In the genomic region with DNA sequence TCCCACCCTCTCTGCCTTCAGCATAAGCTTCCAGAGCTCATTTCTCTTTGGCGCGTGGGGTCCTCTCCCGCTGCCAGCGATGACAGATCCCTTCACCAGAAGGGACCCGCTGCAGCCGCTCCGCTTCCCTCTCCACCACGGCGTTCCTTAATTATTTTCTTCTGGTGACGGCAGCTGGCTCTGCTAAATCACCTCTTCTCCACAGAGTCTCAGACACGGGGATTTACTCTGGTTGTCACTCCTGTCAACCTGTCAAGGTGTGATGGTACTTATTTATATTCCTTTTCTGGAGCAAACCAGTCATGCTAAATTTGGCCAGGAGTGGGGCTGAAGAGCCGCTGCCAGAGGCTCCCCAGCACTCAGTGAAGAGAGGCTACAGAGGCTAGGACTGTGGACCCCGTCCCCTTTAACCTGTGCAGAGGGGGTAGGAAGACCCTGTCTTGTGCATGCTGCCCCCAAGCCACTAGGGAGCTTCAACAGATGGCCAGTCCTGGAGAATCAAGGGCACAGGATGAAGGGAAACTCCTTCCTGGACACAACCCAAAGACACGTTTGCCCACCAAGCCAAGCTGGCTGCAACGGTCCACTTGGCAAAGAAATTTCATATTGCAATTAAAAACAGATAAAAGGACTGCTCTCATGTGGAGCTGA, we compare ENCODE assay signal across 19 mouse cellular contexts. TPM values are rescaled to one million over a fixed set of nuclear protein-coding genes. Genes with fewer than 3 reads are reported as not detected.
DNase-seq lines count a peak whose midpoint lies in the region; ATAC-seq and TF ChIP-seq lines count a peak whose summit lies in the region.
"Had no signal": no experiment of that assay in that cellular context is flagged by ENCODE, and none has a peak within 500 bp of the region (broad histone marks: within the 10 kb centered on the region; RNA-seq: fewer than 3 reads in every experiment).

No protein-coding gene starts in this region.

- H3K9ac ChIP-seq in forebrain, embryonic 12.5 days, result no peak overlapping the region
- H3K9ac ChIP-seq in forebrain, embryonic 11.5 days (ENCODE audit: low read length), result no peak overlapping the region
- no peak overlapping the region for H3K9ac ChIP-seq in forebrain, embryonic 14.5 days (ENCODE audit: low read length)
- H3K9ac ChIP-seq in hindbrain, postnatal 0 days (replicated peaks; ENCODE audit: low read length), result no peak overlapping the region
- H3K9ac ChIP-seq: embryonic facial prominence, embryonic 13.5 days; heart, embryonic 12.5 days; liver, postnatal 0 days had no signal

- TF ChIP-seq CTCF in hindbrain, postnatal 0 days (IDR thresholded peaks at IDR 0.05; ENCODE audit: low read depth), result peak; percentile 62

- WGBS in forebrain, embryonic 12.5 days, result 64% methylated on average over 15 of the region's 15 CpGs
- 72% methylated on average over 15 of the region's 15 CpGs for WGBS in forebrain, embryonic 11.5 days
- 43% methylated on average over 15 of the region's 15 CpGs for WGBS in forebrain, embryonic 14.5 days
- 26% methylated on average over 15 of the region's 15 CpGs for whole genome bisulfite sequencing in hindbrain, postnatal 0 days

- H3K9me3 ChIP-seq in forebrain, embryonic 12.5 days, result no peaks in the 10 kb centered on the region
- no peaks in the 10 kb centered on the region for H3K9me3 ChIP-seq in forebrain, embryonic 11.5 days (ENCODE audit: control insufficient read depth, low read length)
- H3K9me3 ChIP-seq in forebrain, embryonic 14.5 days (replicated peaks; ENCODE audit: control insufficient read depth, low read length), result no peaks in the 10 kb centered on the region
- H3K9me3 ChIP-seq in hindbrain, postnatal 0 days (ENCODE audit: low read length), result no peaks in the 10 kb centered on the region
- H3K9me3 ChIP-seq: embryonic facial prominence, embryonic 13.5 days; heart, embryonic 12.5 days had no signal

- H3K27me3 ChIP-seq in forebrain, embryonic 12.5 days, result peaks cover 8% of the 10 kb centered on the region
- peaks cover 2% of the 10 kb centered on the region for H3K27me3 ChIP-seq in forebrain, embryonic 11.5 days (ENCODE audit: control insufficient read depth, insufficient read depth, low read length)
- peaks cover 2% of the 10 kb centered on the region for H3K27me3 ChIP-seq in forebrain, embryonic 14.5 days (replicated peaks; ENCODE audit: control insufficient read depth, insufficient read depth, low read length)
- peaks cover 1% of the 10 kb centered on the region for H3K27me3 ChIP-seq in hindbrain, postnatal 0 days (ENCODE audit: insufficient read depth, low read length)

- no peaks in the 10 kb centered on the region for H3K36me3 ChIP-seq in forebrain, embryonic 12.5 days (replicated peaks)
- no peaks in the 10 kb centered on the region for H3K36me3 ChIP-seq in forebrain, embryonic 11.5 days (ENCODE audit: control insufficient read depth, insufficient read depth, low read length)
- H3K36me3 ChIP-seq in forebrain, embryonic 14.5 days (ENCODE audit: control insufficient read depth, insufficient read depth, low read length), result no peaks in the 10 kb centered on the region
- H3K36me3 ChIP-seq in hindbrain, postnatal 0 days (ENCODE audit: insufficient read depth, low read length), result no peaks in the 10 kb centered on the region
- H3K36me3 ChIP-seq: embryonic facial prominence, embryonic 13.5 days; heart, embryonic 12.5 days had no signal

- no peak for DNase-seq in forebrain, embryonic 11.5 days (ENCODE audit: low spot score)
- peak; percentile 70 for DNase-seq in left cerebral cortex, postnatal 4 days
- no peak for DNase-seq in left cerebral cortex, postnatal 36 days (ENCODE audit: low spot score in 2 of 2)
- DNase-seq in forebrain, embryonic 14.5 days (ENCODE audit: low spot score), result peak; percentile 67
- peak; percentile 75 for DNase-seq in hindbrain, postnatal 0 days (ENCODE audit: low spot score)
- no peak for DNase-seq in thymus, postnatal 36 days
- DNase-seq in urinary bladder, adult 2 months (ENCODE audit: low spot score), result no peak
- DNase-seq: adrenal gland, postnatal 36 days; gastrocnemius, postnatal 25 days; heart, postnatal 4 days; kidney, adult 18-20 months; kidney, postnatal 25 days; liver, postnatal 0 days; right cerebral cortex, postnatal 14 days; thymus, postnatal 4 days had no signal

- intact Hi-C loops in left cerebral cortex, postnatal 4 days (cut with DNase I), result no loop called here
- intact Hi-C loops in left cerebral cortex, postnatal 36 days (cut with DNase I), result no loop called here

- H3K4me3 ChIP-seq in forebrain, embryonic 12.5 days (replicated peaks), result no peak overlapping the region
- no peak overlapping the region for H3K4me3 ChIP-seq in forebrain, embryonic 11.5 days (ENCODE audit: low read depth, low read length)
- no peak overlapping the region for H3K4me3 ChIP-seq in forebrain, embryonic 14.5 days (ENCODE audit: low read depth, low read length)
- H3K4me3 ChIP-seq in hindbrain, postnatal 0 days (ENCODE audit: low read length), result no peak overlapping the region
- H3K4me3 ChIP-seq: embryonic facial prominence, embryonic 13.5 days; heart, embryonic 12.5 days had no signal

- peak overlapping the region; percentile 36; the same call in 1 of the 2 replicates for H3K27ac ChIP-seq in forebrain, embryonic 12.5 days
- no peak overlapping the region for H3K27ac ChIP-seq in forebrain, embryonic 11.5 days (ENCODE audit: low read depth, low read length)
- H3K27ac ChIP-seq in forebrain, embryonic 14.5 days (ENCODE audit: low read depth, low read length), result 0 out of 2 replicates have a peak overlapping the region, but pooled peaks have one; percentile 24
- peak overlapping the region; percentile 17; the same call in 1 of the 2 replicates for H3K27ac ChIP-seq in hindbrain, postnatal 0 days
- H3K27ac ChIP-seq: embryonic facial prominence, embryonic 13.5 days had no signal

- H3K4me1 ChIP-seq in forebrain, embryonic 12.5 days, result peaks cover 6% of the 10 kb centered on the region
- 0 out of 2 replicates have a peak, but pooled peaks cover under 1% of the 10 kb centered on the region for H3K4me1 ChIP-seq in forebrain, embryonic 11.5 days (replicated peaks; ENCODE audit: control insufficient read depth, insufficient read depth, low read length)
- peaks cover 11% of the 10 kb centered on the region for H3K4me1 ChIP-seq in forebrain, embryonic 14.5 days (ENCODE audit: control insufficient read depth, insufficient read depth, low read length)
- H3K4me1 ChIP-seq in hindbrain, postnatal 0 days (ENCODE audit: insufficient read depth, low read length), result peaks cover 4% of the 10 kb centered on the region; the same call in 1 of the 2 replicates

- ATAC-seq in forebrain, embryonic 12.5 days (ENCODE audit: low FRiP score), result peak; percentile 52; the same call in 1 of the 2 replicates
- no peak; the same call in 1 of the 2 replicates for ATAC-seq in forebrain, embryonic 11.5 days (replicated peaks; ENCODE audit: low FRiP score)
- peak; percentile 69 for ATAC-seq in forebrain, embryonic 14.5 days
- peak; percentile 78 for ATAC-seq in hindbrain, postnatal 0 days
- ATAC-seq: activated CD4-positive, CD25-positive, alpha-beta regulatory T cell, adult 4 months; liver, postnatal 0 days had no signal

- H3K4me2 ChIP-seq in forebrain, embryonic 12.5 days, result no peak overlapping the region
- no peak overlapping the region for H3K4me2 ChIP-seq in forebrain, embryonic 11.5 days (ENCODE audit: low read depth, low read length, severe bottlenecking)
- H3K4me2 ChIP-seq in forebrain, embryonic 14.5 days (ENCODE audit: low read length), result no peak overlapping the region
- H3K4me2 ChIP-seq in hindbrain, postnatal 0 days (ENCODE audit: low read depth, low read length), result no peak overlapping the region; the same call in 1 of the 2 replicates
- H3K4me2 ChIP-seq: embryonic facial prominence, embryonic 13.5 days; heart, embryonic 12.5 days had no signal

RNA-seq across cellular contexts. Expression of a gene that starts 24.4 kb away (rescaled TPM):
- 37.9 and 38.1 TPM in 2 replicates for polyA plus RNA-seq in forebrain, embryonic 12.5 days (2016; fragmentation: Nextera tagmentation; extraction: Ambion mirVana)
- 22.4 and 24.3 TPM in 2 replicates for polyA plus RNA-seq in forebrain, embryonic 11.5 days (2014; fragmentation: Nextera tagmentation; extraction: Ambion mirVana)
- total RNA-seq in left cerebral cortex, postnatal 4 days (2021), result 10 to 100 TPM; 41.6 to 47.3 TPM
- total RNA-seq in left cerebral cortex, postnatal 36 days (2021), result 10 to 100 TPM; 11.7 to 14.0 TPM
- 13.9 and 16.0 TPM in 2 replicates for polyA plus RNA-seq in forebrain, embryonic 14.5 days (2014; fragmentation: Nextera tagmentation; extraction: Ambion mirVana)
- 58.7 and 59.7 TPM in 2 replicates for total RNA-seq in hindbrain, postnatal 0 days (2014; rRNA removed)
- 12.6 and 13.2 TPM in 2 replicates for polyA plus RNA-seq in hindbrain, postnatal 0 days (2015; fragmentation: Nextera tagmentation; extraction: Ambion mirVana)
- polyA plus RNA-seq in urinary bladder, adult 2 months (2012; rRNA removed), result 63.9 and 67.8 TPM in 2 replicates
- polyA plus RNA-seq: activated CD4-positive, CD25-positive, alpha-beta regulatory T cell, adult 4 months had no signal

Comparison
In these comparisons a context has a peak if more than half of its experiments do, and no peak if none do; other contexts are left out.
1. DNase-seq: peak in left cerebral cortex, postnatal 4 days (single experiment), forebrain, embryonic 14.5 days (single experiment) and hindbrain, postnatal 0 days (single experiment); none in forebrain, embryonic 11.5 days (single experiment), left cerebral cortex, postnatal 36 days (0 of 2), thymus, postnatal 36 days (0 of 2) and urinary bladder, adult 2 months (single experiment).